Mouse (Mus musculus) forebrain, embryonic 11.5 days (tissue): ENCODE measurements at regions not wholly inside any gene's neighbourhood (a gene's known extent, or its start where the extent isn't known, plus 50 kb on each side); places are given as distances from the start of the nearest gene placed in this dataset.

Experiments used
- ATAC-seq: fragments of 200-750 bp; cut with Nextera tagmentation; replicated peaks from 2 replicates; pipeline ENCODE4 v1.8.0; 2017; ENCODE audit warnings: moderate TSS enrichment; ENCODE audit not compliant: low FRiP score
- DNase-seq: peaks from one replicate; pipeline ENCODE4 v3.0.0-alpha.2; 2017; ENCODE audit warnings: low spot score
- H3K27ac ChIP-seq: fragments of 300-500 bp; sonication (generic); 2 replicates; pipeline ENCODE4 v1.5.1; 2014; ENCODE audit warnings: low read depth, low read length
- H3K27me3 ChIP-seq: fragments of 300-500 bp; sonication (generic); 2 replicates; pipeline ENCODE4 v1.6.1; 2014; ENCODE audit warnings: mild to moderate bottlenecking, low read length, mixed read lengths; ENCODE audit not compliant: control insufficient read depth, insufficient read depth
- H3K36me3 ChIP-seq: fragments of 300-500 bp; sonication (generic); 2 replicates; pipeline ENCODE4 v1.6.1; 2014; ENCODE audit warnings: mild to moderate bottlenecking, low read length, moderate library complexity, mixed read lengths; ENCODE audit not compliant: control insufficient read depth, insufficient read depth
- H3K4me1 ChIP-seq: fragments of 300-500 bp; sonication (generic); replicated peaks from 2 replicates; pipeline ENCODE4 v1.6.1; 2014; ENCODE audit warnings: low read length, mixed read lengths; ENCODE audit not compliant: control insufficient read depth, insufficient read depth
- H3K4me2 ChIP-seq: fragments of 300-500 bp; sonication (generic); 2 replicates; pipeline ENCODE4 v1.6.1; 2014; ENCODE audit warnings: low read depth, mild to moderate bottlenecking, low read length, moderate library complexity, mixed read lengths; ENCODE audit not compliant: severe bottlenecking
- H3K4me3 ChIP-seq: fragments of 300-500 bp; sonication (generic); 2 replicates; pipeline ENCODE4 v1.5.1; 2014; ENCODE audit warnings: low read depth, low read length
- H3K9ac ChIP-seq: fragments of 300-500 bp; sonication (generic); 2 replicates; pipeline ENCODE4 v1.6.1; 2014; ENCODE audit warnings: low read length
- H3K9me3 ChIP-seq: fragments of 300-500 bp; sonication (generic); 2 replicates; pipeline ENCODE4 v1.6.1; 2016; ENCODE audit warnings: low read length, mixed read lengths; ENCODE audit not compliant: control insufficient read depth
- WGBS: fragments of 180-500 bp; shearing (Covaris S2); extraction: QIAGEN DNeasy Blood & Tissue Kit; methylation state at CpG from one replicate; pipeline ENCODE4 v1.1.7; 2014; 5-methylcytosine and 5-hydroxymethylcytosine counted together

GRCm38 (mm10) chr15:43926034-43926433 lies 3791.9 kb downstream of the 9330182O14Rik start:
- no peaks in the 10 kb centered on the region for H3K9me3 ChIP-seq
- WGBS = 85% methylated on average over 1 of the region's 1 CpGs
- H3K4me1 ChIP-seq = no peaks in the 10 kb centered on the region
- H3K9ac ChIP-seq = no peak overlapping the region
- H3K4me2 ChIP-seq = no peak overlapping the region
- ATAC-seq = no peak
- no peak overlapping the region for H3K4me3 ChIP-seq
- no peak overlapping the region for H3K27ac ChIP-seq
- DNase-seq = no peak
- H3K27me3 ChIP-seq = no peaks in the 10 kb centered on the region
- H3K36me3 ChIP-seq = no peaks in the 10 kb centered on the region

GRCm38 (mm10) chr15:43933608-43934007 lies 3799.4 kb downstream of the 9330182O14Rik start:
- Histone ChIP-seq H3K4me3 (no peak overlapping the region), H3K9me3 (no peaks in the 10 kb centered on the region), H3K27ac (no peak overlapping the region), H3K27me3 (no peaks in the 10 kb centered on the region), H3K9ac (no peak overlapping the region), H3K4me2 (no peak overlapping the region), H3K36me3 (no peaks in the 10 kb centered on the region), H3K4me1 (no peaks in the 10 kb centered on the region)
- ATAC-seq = no peak
- WGBS = 78% methylated on average over 1 of the region's 1 CpGs
- no peak for DNase-seq

DNA sequence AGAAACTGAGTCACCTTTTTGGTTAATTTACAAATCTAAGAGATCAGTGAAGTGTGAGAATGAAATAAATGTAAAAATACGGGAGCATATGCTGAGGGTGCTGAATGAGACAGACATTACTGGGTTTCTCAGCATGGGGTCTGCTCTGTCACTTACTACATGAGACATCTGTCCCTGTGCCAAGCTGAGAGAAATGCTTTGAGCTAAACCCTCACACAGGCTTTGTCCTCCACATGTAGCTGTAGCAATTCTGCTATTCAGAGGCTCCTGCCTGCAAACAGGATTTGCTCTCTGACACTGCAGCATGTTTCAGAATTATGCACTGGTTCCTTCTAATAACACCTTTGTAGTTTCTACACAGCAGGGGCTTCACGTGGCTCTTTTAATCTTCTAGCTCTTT lies 3806.3 kb downstream of the 9330182O14Rik start:
- Histone ChIP-seq H3K9ac (no peak overlapping the region), H3K9me3 (no peaks in the 10 kb centered on the region), H3K4me1 (no peaks in the 10 kb centered on the region), H3K27me3 (no peaks in the 10 kb centered on the region), H3K4me3 (no peak overlapping the region), H3K27ac (no peak overlapping the region), H3K4me2 (no peak overlapping the region), H3K36me3 (no peaks in the 10 kb centered on the region)
- ATAC-seq (peak; percentile 26; the same call in 1 of the 2 replicates), DNase-seq (no peak)
- 41% methylated on average over 2 of the region's 2 CpGs for WGBS

DNA sequence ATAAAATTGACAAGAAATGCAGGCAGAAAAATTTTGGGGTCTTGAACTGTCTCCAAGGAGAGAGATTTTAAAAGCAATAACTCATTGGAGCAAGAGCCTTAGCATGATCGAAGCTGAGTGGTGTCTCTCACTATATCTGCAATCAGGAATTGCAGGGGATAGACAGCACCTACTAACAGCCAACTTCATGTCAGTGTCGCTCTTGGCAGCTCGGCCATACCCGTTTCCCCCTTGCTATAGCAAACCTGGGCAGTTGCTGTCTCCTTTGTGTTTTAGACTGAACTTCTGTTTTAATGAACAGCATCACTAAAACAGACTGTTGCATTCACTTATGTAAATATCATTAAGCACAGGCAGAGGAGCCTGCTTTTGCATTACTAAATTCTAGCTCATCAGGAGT lies 3806.7 kb downstream of the 9330182O14Rik start:
- no peaks in the 10 kb centered on the region for H3K36me3 ChIP-seq
- H3K9me3 ChIP-seq = no peaks in the 10 kb centered on the region
- 70% methylated on average over 4 of the region's 4 CpGs for WGBS
- H3K27me3 ChIP-seq = no peaks in the 10 kb centered on the region
- H3K27ac ChIP-seq = no peak overlapping the region
- ATAC-seq = no peak
- no peak overlapping the region for H3K4me2 ChIP-seq
- no peak overlapping the region for H3K4me3 ChIP-seq
- no peak overlapping the region for H3K9ac ChIP-seq
- H3K4me1 ChIP-seq = no peaks in the 10 kb centered on the region
- DNase-seq = no peak

DNA sequence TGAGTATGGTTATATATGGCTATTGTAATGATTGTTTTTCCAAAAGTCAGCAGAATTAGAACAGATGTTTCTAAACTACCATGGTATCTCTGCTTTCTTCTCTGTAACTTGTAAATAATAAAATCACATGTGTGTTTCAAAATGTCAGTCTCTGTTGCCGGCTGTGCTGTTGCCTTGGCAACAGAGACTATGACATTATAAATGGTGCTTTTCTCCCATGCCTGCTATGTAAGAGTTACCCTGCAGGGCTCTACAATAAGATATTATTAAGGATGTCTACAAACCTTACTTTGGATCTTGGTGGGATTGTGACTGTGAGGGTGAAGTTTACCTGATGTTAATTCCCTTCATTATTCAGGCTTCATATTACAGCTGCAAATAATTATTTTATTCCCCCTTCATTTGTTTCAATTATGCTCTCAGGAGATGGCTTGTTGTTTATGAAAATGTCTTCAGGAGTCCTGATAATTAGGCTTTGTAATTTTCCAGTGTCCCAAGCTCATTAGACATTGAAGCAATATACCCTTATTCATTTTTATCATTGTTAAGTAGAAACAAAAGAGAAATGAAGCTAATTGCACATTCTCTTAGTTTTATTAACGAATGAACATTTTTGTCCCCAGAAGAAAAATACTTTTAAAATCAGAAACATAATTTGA lies 3808.0 kb downstream of the 9330182O14Rik start:
- DNase-seq (no peak), ATAC-seq (peak; percentile 57; the same call in 1 of the 2 replicates)
- no peaks in the 10 kb centered on the region for H3K4me1 ChIP-seq
- H3K4me3 ChIP-seq = no peak overlapping the region
- H3K27me3 ChIP-seq = no peaks in the 10 kb centered on the region
- H3K9me3 ChIP-seq = no peaks in the 10 kb centered on the region
- no peaks in the 10 kb centered on the region for H3K36me3 ChIP-seq
- no peak overlapping the region for H3K4me2 ChIP-seq
- no peak overlapping the region for H3K27ac ChIP-seq
- 52% methylated on average over 2 of the region's 2 CpGs for WGBS
- H3K9ac ChIP-seq = no peak overlapping the region

DNA sequence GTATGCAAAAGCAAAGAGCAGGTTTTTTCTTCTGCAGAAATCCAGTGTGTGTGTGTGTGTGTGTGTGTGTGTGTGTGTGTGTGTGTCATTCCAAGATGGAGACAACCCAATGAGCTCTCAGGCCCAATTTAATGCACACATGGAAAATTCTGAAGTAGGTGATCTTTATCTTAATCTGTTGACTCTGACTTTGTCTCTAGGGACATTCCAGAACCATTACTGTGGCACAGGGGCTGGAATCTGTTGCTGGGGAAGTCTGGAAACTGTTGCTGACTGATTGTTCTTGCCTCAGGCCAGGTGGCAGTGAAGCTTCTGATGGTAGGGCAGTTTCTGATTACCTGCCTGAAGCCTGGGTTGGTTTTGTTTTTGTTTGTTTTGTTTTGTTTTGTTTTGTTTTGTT lies 3850.8 kb downstream of the 9330182O14Rik start:
- Histone ChIP-seq H3K4me1 (no peaks in the 10 kb centered on the region), H3K9me3 (no peaks in the 10 kb centered on the region), H3K9ac (no peak overlapping the region), H3K4me2 (no peak overlapping the region), H3K27me3 (no peaks in the 10 kb centered on the region), H3K27ac (no peak overlapping the region), H3K4me3 (no peak overlapping the region), H3K36me3 (no peaks in the 10 kb centered on the region)
- ATAC-seq (no peak), DNase-seq (no peak)

- Histone ChIP-seq H3K9me3 (no peaks in the 10 kb centered on the region), H3K4me2 (no peak overlapping the region), H3K27me3 (no peaks in the 10 kb centered on the region), H3K4me3 (no peak overlapping the region), H3K36me3 (no peaks in the 10 kb centered on the region), H3K4me1 (no peaks in the 10 kb centered on the region), H3K9ac (no peak overlapping the region), H3K27ac (no peak overlapping the region)
- 47% methylated on average over 1 of the region's 1 CpGs for WGBS
- DNase-seq = no peak
- 0 out of 2 replicates have a peak, but pooled peaks have one; percentile 56 for ATAC-seq
Measured at GRCm38 (mm10) chr15:43991229-43991628, 3857.1 kb downstream of the 9330182O14Rik start.

- Histone ChIP-seq H3K4me1 (no peaks in the 10 kb centered on the region), H3K4me2 (no peak overlapping the region), H3K27me3 (no peaks in the 10 kb centered on the region), H3K4me3 (no peak overlapping the region), H3K36me3 (no peaks in the 10 kb centered on the region), H3K9me3 (no peaks in the 10 kb centered on the region), H3K27ac (no peak overlapping the region), H3K9ac (no peak overlapping the region)
- DNase-seq = no peak
- ATAC-seq = no peak
Measured at GRCm38 (mm10) chr15:43992936-43993335, 3858.8 kb downstream of the 9330182O14Rik start.

DNA sequence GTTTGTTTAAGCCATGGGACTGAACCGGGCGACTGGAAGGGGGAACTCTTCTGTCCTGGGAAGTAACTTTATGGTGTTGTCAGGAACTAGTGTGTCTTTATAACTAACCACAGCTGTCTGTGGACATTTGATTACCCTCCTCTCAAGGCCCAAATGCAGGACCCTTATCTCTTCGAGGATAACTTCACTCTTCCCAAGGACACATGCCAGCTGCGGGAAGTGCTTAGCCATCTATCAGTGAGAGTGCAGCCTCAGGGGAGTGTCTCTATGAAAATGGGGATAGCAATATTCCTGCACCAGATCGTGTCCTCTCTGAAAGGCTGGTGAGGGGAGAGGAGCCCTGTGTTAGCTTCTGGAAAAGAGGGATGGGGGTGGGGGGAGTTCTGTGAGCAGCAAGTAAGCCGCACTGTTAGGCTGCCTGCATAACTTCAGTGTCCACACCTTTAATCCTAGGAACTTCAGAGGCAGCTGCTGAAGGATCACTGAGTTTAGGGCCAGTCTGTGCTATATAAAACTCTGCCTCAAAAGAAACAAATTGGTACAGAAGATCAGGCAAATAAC lies 3892.4 kb downstream of the 9330182O14Rik start:
- Histone ChIP-seq H3K4me2 (no peak overlapping the region), H3K4me3 (no peak overlapping the region), H3K4me1 (no peaks in the 10 kb centered on the region), H3K27ac (no peak overlapping the region), H3K36me3 (no peaks in the 10 kb centered on the region), H3K9me3 (no peaks in the 10 kb centered on the region), H3K9ac (no peak overlapping the region), H3K27me3 (no peaks in the 10 kb centered on the region)
- ATAC-seq (no peak), DNase-seq (no peak)
- 71% methylated on average over 6 of the region's 6 CpGs for WGBS
